Mouse (Mus musculus): ENCODE measurements around the gene Sh2d2a. TPM values are rescaled to one million over a fixed set of nuclear protein-coding genes. Genes with fewer than 3 reads are reported as not detected.
"Not testable (repeated sequence)": the region's sequence is repeated elsewhere in the genome, so short reads cannot be mapped to it uniquely, and the experiment has no call there.

Gene Sh2d2a
- 1 to 10 TPM in 1 of 2 experiments, under 1 TPM in 1; 0.61 to 1.1 TPM for total RNA-seq (2021)
- long read RNA-seq, experiment 1, full-length matches to known transcripts, result 1 of 2 reads
- long read RNA-seq, experiment 1, partial matches to known transcripts, result 0 of 2 reads
- long read RNA-seq, experiment 1, other reads (novel, unspliced or antisense), result 1 of 2 reads
- long read RNA-seq, experiment 2, full-length matches to known transcripts, result 1 of 2 reads
- long read RNA-seq, experiment 2, partial matches to known transcripts, result 0 of 2 reads
- long read RNA-seq, experiment 2, other reads (novel, unspliced or antisense), result 1 of 2 reads

DNA sequence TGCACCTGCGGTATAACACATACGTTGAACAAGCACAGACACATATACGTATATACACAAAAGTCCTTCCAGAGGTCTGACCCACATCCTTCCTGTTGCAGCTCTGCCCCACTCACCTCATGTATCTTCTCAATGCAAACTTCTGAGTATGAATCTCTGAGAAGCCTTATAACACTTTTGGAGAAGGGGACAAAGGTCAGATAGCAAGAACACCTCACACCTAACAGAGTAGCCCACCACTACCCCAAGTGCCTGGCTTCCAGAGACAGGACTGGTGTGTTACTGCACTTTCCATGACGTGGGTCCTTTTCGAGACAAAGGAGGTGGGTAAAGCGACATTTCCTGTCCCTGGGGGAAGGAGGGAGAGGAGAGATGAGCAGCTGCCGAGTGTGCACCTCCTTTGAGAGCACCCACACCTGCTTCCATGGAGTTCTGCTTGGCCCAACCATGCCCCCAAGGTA is at the start of gene Sh2d2a:
Gene Sh2d2a, plus strand, starts transcription at position 106 of the 461 bp plus-strand sequence.
- no peak for DNase-seq

DNA sequence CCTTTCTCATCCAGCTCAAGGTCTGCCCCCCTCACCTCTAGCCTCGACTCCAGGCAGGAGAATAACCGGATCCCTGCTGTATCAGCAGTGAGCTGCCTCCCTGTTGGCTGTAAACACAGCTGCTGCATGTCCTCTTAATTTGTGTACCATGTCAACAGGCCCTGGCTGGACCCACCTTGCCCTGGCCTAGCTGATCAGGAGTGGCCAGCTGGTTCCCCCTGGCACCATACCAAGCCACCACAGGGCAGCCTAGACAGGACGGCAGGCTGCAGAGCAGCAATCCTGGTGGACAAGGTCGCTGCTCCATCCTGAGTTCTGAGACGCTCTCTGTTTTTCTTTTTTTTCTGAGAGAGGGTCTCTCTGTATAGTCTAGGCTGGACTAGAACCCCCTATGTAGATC is 44.9 kb upstream of the Sh2d2a start:
- DNase-seq, result no peak

- no peak for DNase-seq
These were observed 42.4 kb upstream of the Sh2d2a start for GRCm38 (mm10) chr3:87804038-87804677.

DNA sequence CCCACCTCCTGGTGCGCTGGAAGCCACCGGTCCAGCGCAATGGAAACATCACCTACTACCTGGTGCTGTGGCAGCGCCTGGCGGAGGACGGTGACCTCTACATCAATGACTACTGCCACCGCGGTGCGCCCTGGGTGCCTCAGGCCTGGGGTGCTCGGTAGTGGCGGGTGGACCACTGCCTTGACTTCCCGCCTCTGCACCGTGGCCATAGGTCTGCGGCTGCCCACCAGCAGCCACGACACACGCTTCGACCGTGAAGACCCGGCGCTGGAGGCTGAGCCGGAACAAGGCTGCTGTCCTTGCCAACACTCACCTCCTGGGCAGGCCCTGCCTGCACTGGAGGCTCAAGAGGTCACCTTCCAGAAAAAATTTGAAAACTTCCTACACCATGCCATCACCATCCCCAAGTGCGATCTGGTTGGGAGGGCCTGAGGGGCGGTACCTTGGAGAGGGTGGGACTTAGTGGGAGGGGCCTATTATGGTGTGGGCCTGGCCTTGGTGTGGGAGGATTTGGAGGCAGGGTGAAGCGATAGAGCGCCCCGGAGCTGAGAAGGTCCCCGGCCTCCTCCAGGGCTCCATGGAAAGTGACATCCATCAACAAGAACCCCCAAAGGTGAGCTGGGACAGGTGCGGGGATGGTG is 37.1 kb upstream of the Sh2d2a start:
- peak; percentile 18 for DNase-seq

GRCm38 (mm10) chr3:87811297-87811696 is 35.3 kb upstream of the Sh2d2a start:
- DNase-seq, result no peak

- DNase-seq, result no peak
These were observed 34.1 kb upstream of the Sh2d2a start for GRCm38 (mm10) chr3:87812413-87812812.

- no peak for DNase-seq
These were observed 33.7 kb upstream of the Sh2d2a start for GRCm38 (mm10) chr3:87812873-87813272.

DNA sequence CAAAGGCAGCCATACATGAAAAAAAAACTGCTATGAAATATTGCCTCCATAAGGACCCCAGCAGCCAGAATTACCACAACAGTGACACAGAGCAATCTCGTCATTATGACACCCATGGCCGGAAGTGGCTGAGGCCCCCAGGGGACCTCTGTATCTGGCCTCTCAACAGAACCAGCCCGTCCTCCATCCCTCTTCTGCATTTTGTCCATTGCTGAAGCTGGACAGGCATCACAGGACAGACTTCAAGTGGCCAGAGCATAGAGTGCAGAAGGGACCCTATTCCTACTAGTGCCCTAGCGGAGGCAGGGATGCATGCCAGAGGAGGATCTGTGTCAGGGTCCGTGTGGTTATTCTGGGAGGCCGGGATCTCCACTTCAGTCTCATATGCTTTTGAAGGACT is 30.4 kb upstream of the Sh2d2a start:
- DNase-seq, result no peak

GRCm38 (mm10) chr3:87816646-87817093 is 29.9 kb upstream of the Sh2d2a start:
- DNase-seq, result peak; percentile 86

DNA sequence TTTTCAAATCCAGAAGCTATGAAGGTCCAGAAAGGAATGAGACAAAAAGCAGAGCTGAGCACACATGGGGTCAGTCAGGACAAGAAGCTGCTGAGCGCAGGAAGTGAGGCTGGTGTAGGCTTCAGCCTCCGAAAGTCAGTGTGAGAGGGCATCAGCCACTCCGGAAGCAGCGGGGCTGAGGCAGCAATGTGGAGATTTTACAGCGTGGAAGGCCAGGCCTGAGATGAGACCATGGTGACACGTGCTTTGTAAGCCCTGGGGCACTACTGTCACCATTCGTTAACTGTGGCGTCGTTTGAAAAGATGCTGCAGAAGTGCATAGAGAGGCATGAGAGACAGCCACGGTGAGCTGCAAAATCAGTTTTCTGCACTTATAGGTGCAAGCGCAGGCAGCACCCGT is 28.3 kb upstream of the Sh2d2a start:
- no peak for DNase-seq

- not testable (repeated sequence) for DNase-seq
These were observed 22.3 kb upstream of the Sh2d2a start, which contains the start of gene Pear1 for GRCm38 (mm10) chr3:87824206-87824605. Gene Pear1, minus strand, starts transcription at chr3:87824306.

DNA sequence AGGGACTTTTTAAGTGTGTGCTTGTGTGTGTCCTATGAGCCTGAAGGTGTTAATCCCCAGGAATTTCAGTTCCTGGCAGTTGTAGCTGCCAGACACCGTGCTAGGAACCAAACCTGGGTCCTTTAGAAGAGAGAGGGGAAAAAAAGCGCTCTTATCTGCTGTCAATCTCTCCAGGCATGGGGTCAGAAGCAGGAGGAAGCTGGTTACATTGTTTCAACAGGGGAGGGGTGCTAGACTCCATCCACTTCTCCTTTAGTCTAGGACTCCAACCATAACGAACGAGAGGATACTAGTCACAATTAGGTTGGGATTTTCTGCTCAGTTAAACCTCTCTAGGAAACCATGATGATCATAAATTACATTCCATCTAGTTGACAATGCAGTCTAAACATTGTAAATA is 18.1 kb upstream of the Sh2d2a start:
- DNase-seq, result no peak

DNA sequence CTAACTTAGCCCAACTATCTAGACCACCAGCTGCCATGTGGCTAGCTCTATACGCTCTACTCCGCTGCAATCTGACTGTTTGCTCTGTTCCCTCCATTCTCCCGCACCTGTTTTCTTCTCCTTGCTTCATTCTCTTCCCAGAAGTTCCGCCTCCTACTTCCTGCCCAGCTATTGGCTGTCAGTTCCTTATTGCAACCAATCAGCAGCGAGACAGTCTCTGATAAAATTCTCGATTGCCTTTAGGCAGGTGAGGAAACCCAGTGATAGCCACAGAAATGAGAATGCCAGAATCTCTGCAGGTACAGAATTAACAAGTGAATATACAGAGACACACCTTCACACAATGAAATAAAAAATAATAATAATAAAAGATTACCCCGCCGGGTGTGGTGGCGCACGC is 17.5 kb upstream of the Sh2d2a start:
- DNase-seq, result no peak

GRCm38 (mm10) chr3:87832109-87832859 is 14.3 kb upstream of the Sh2d2a start:
- DNase-seq, result no peak

- DNase-seq, result no peak
These were observed 13.1 kb upstream of the Sh2d2a start for GRCm38 (mm10) chr3:87833482-87833881.

GRCm38 (mm10) chr3:87838622-87839021 is 7.9 kb upstream of the Sh2d2a start:
- DNase-seq, result peak; percentile 88

DNA sequence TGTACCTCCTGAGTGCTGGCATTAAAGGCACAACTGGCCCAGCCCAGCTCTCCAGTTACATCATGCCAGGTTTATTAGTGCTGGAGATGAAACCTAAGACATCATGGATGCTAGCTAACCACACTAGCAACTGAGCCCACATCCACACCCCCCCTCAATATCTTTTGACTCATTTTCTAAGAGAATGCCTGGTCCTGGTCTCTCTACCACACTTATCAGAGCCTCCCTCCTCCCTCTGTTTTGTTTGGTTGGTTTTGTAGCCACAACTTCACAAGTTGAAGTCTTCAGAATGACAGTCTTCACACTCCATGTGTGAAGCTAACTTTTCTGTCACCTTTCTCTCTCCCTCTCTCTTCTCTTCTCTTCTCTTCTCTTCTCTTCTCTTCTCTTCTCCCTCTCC is 5.7 kb upstream of the Sh2d2a start:
- no peak for DNase-seq

- DNase-seq, result no peak
These were observed 1.6 kb upstream of the Sh2d2a start for GRCm38 (mm10) chr3:87844981-87845380.

- no peak for DNase-seq
These were observed 369 bp upstream of the Sh2d2a start for GRCm38 (mm10) chr3:87846186-87846585.

- DNase-seq, result no peak
These were observed 1.1 kb downstream of the Sh2d2a start for GRCm38 (mm10) chr3:87847680-87848079.

DNA sequence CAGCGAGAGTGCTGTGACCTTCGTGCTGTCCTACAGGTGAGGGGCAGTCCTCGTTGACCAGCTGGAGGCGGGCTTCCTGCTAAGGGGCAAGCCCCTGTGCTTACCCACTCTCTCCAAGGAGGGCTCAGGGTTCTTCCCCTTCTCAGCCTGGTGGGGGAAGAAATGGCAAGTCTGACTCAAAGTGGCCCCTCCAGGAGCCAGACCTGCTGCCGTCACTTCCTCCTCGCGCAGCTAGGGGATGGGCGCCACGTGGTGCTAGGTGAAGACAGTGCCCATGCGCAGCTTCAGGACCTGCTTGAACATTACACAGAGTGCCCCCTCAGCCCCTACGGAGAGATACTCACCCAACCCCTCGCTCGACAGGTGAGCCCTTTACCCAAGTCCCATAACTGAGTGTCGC is 2.6 kb downstream of the Sh2d2a start:
- no peak for DNase-seq

- peak; percentile 66 for DNase-seq
These were observed 8.4 kb downstream of the Sh2d2a start for GRCm38 (mm10) chr3:87854795-87855568.

Measured in adrenal gland, postnatal 10 days (tissue).